Mouse (Mus musculus): Measurements from ENCODE around the gene Sept3. TPM values are rescaled to one million over a fixed set of nuclear protein-coding genes. Genes with fewer than 3 reads are reported as not detected.

Sept3 gene
- polyA plus RNA-seq, 1 experiment from 2014 or later, result 1.8 TPM

- Histone ChIP-seq H3K36me3 (ENCODE audit: control insufficient read depth, insufficient read depth, low read length) (no peaks in the 10 kb centered on the region), H3K4me2 (ENCODE audit: low read depth, low read length) (peak overlapping the region; percentile 71), H3K27me3 (ENCODE audit: control insufficient read depth, insufficient read depth, low read depth, low read length) (peaks cover 3% of the 10 kb centered on the region; the same call in 1 of the 2 replicates), H3K4me1 (replicated peaks; ENCODE audit: control insufficient read depth, insufficient read depth, low read length) (peaks cover 25% of the 10 kb centered on the region), H3K27ac (ENCODE audit: low read length) (peak overlapping the region; percentile 78), H3K4me3 (ENCODE audit: low read length) (peak overlapping the region; percentile 63), H3K9ac (ENCODE audit: low read length) (peak overlapping the region; percentile 79), H3K9me3 (ENCODE audit: control insufficient read depth, low read length) (no peaks in the 10 kb centered on the region)
- no peak for ATAC-seq (ENCODE audit: low read depth)
- WGBS, result 25% methylated on average over 21 of the region's 21 CpGs
These were observed 65.8 kb downstream of the Sept3 start for GRCm38 (mm10) chr15:82340414-82341035.

DNA sequence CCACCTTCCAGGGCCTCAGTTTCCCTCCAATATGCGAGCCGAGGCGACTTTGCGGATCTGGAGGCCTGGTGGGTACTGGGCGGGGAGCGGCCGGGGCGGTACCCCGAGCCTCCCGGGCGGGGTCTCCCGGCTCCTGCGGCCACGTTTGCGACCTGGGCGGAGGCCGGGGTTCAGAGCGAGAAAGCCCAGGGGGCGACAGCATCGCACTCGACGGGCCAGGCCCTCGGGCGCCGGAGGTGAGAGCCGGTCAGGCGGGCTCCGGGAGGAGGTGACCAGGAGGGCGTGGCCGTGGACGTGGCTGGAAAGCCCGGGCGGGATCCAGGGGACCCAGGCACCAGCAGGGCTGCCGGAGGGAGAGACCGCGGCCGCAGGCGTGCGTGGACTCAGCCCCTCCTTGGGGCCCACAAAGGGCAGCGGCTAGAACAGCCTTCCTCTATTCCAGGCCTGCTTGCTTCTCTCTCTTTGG is 66.4 kb downstream of the Sept3 start:
- WGBS, result under 1% methylated on average over 28 of the region's 40 CpGs
- H3K27ac ChIP-seq (ENCODE audit: low read length), result peak overlapping the region; percentile 78
- no peaks in the 10 kb centered on the region for H3K36me3 ChIP-seq (ENCODE audit: control insufficient read depth, insufficient read depth, low read length)
- peak overlapping the region; percentile 79 for H3K9ac ChIP-seq (ENCODE audit: low read length)
- H3K9me3 ChIP-seq (ENCODE audit: control insufficient read depth, low read length), result no peaks in the 10 kb centered on the region
- peaks cover 25% of the 10 kb centered on the region for H3K4me1 ChIP-seq (replicated peaks; ENCODE audit: control insufficient read depth, insufficient read depth, low read length)
- peaks cover 3% of the 10 kb centered on the region; the same call in 1 of the 2 replicates for H3K27me3 ChIP-seq (ENCODE audit: control insufficient read depth, insufficient read depth, low read depth, low read length)
- H3K4me3 ChIP-seq (ENCODE audit: low read length), result peak overlapping the region; percentile 63
- peak overlapping the region; percentile 71 for H3K4me2 ChIP-seq (ENCODE audit: low read depth, low read length)
- ATAC-seq (ENCODE audit: low read depth), result peak; percentile 11; the same call in 1 of the 2 replicates

DNA sequence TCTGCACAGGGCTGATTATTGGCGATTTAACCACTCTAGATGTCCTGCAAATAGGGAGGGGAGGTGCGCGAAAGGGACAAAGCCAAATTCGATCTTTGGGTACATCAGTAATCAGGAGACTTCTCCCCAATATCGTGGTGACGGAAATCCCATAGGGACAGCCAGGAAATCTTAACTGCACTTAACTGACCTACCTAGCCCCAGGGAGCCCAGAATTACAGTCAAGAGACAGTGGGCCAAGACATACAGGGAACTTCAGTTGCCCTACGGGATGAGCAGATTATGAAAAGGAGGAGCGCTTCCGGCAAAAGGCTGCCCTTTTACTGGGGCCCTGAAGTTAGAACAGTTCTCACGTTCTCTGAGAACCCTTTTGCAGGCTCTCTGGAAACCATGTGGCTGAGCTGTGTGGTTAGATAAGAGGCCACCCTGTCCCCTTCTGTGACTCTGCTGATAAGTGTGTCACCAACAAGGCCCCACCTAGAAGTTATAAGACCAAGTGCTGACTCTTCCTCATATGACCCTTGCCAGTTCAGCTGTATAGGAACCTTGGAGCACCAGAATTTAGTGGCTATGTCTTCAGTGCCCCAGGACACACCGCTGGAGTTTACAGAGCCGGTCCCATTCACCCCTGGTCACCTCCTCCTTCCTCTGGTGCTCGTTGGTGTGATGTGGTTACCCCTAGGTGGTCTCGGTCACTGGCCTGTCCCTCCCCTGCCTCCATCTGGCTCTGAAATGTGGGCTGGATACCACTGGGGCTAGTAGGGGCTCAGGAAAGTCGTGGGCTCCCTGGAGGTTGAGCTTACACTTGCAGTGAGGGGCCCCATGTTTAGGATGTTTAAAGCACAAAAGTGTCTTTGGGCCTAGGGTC is 67.2 kb downstream of the Sept3 start:
- Histone ChIP-seq H3K27ac (ENCODE audit: low read length) (peak overlapping the region; percentile 78), H3K36me3 (ENCODE audit: control insufficient read depth, insufficient read depth, low read length) (no peaks in the 10 kb centered on the region), H3K4me3 (ENCODE audit: low read length) (peak overlapping the region; percentile 63), H3K27me3 (ENCODE audit: control insufficient read depth, insufficient read depth, low read depth, low read length) (peaks cover 3% of the 10 kb centered on the region; the same call in 1 of the 2 replicates), H3K9ac (ENCODE audit: low read length) (peak overlapping the region; percentile 79), H3K4me1 (replicated peaks; ENCODE audit: control insufficient read depth, insufficient read depth, low read length) (peaks cover 27% of the 10 kb centered on the region), H3K4me2 (ENCODE audit: low read depth, low read length) (peak overlapping the region; percentile 71), H3K9me3 (ENCODE audit: control insufficient read depth, low read length) (no peaks in the 10 kb centered on the region)
- ATAC-seq (ENCODE audit: low read depth), result no peak
- WGBS, result 49% methylated on average over 15 of the region's 15 CpGs

GRCm38 (mm10) chr15:82342543-82342935 is 67.8 kb downstream of the Sept3 start:
- H3K36me3 ChIP-seq (ENCODE audit: control insufficient read depth, insufficient read depth, low read length), result no peaks in the 10 kb centered on the region
- H3K9me3 ChIP-seq (ENCODE audit: control insufficient read depth, low read length), result no peaks in the 10 kb centered on the region
- no peak for ATAC-seq (ENCODE audit: low read depth)
- H3K27me3 ChIP-seq (ENCODE audit: control insufficient read depth, insufficient read depth, low read depth, low read length), result peaks cover 3% of the 10 kb centered on the region; the same call in 1 of the 2 replicates
- no peak overlapping the region for H3K4me3 ChIP-seq (ENCODE audit: low read length)
- peak overlapping the region; percentile 79; the same call in 1 of the 2 replicates for H3K9ac ChIP-seq (ENCODE audit: low read length)
- H3K4me2 ChIP-seq (ENCODE audit: low read depth, low read length), result no peak overlapping the region; the same call in 1 of the 2 replicates
- WGBS, result 71% methylated on average over 5 of the region's 5 CpGs
- peaks cover 32% of the 10 kb centered on the region for H3K4me1 ChIP-seq (replicated peaks; ENCODE audit: control insufficient read depth, insufficient read depth, low read length)
- H3K27ac ChIP-seq (ENCODE audit: low read length), result no peak overlapping the region

- Histone ChIP-seq H3K36me3 (ENCODE audit: control insufficient read depth, insufficient read depth, low read length) (peaks cover 5% of the 10 kb centered on the region), H3K4me1 (replicated peaks; ENCODE audit: control insufficient read depth, insufficient read depth, low read length) (peaks cover 25% of the 10 kb centered on the region), H3K4me2 (ENCODE audit: low read depth, low read length) (no peak overlapping the region), H3K9ac (ENCODE audit: low read length) (no peak overlapping the region), H3K27me3 (ENCODE audit: control insufficient read depth, insufficient read depth, low read depth, low read length) (peaks cover 3% of the 10 kb centered on the region; the same call in 1 of the 2 replicates), H3K27ac (ENCODE audit: low read length) (no peak overlapping the region), H3K4me3 (ENCODE audit: low read length) (no peak overlapping the region), H3K9me3 (ENCODE audit: control insufficient read depth, low read length) (no peaks in the 10 kb centered on the region)
- no peak for ATAC-seq (ENCODE audit: low read depth)
- 85% methylated on average over 27 of the region's 27 CpGs for WGBS
These were observed 68.9 kb downstream of the Sept3 start for GRCm38 (mm10) chr15:82343368-82344287.

Other genes starting within 250 kb of the Sept3 start
- gene Desi1, start 241.0 kb upstream of the Sept3 start, polyA plus RNA-seq (2015; fragmentation: Nextera tagmentation; extraction: Ambion mirVana), result 21.6 and 22.7 TPM in 2 replicates
- gene Snu13, start 227.3 kb upstream of the Sept3 start, polyA plus RNA-seq (2015; fragmentation: Nextera tagmentation; extraction: Ambion mirVana), result 260 and 272 TPM in 2 replicates
- not detected in 2 replicates for gene 4930407I10Rik, start 215.7 kb upstream of the Sept3 start, polyA plus RNA-seq (2015; fragmentation: Nextera tagmentation; extraction: Ambion mirVana)
- not detected in 2 replicates for gene Mei1, start 204.9 kb upstream of the Sept3 start, polyA plus RNA-seq (2015; fragmentation: Nextera tagmentation; extraction: Ambion mirVana)
- gene Ccdc134, start 147.0 kb upstream of the Sept3 start, polyA plus RNA-seq (2015; fragmentation: Nextera tagmentation; extraction: Ambion mirVana), result 16.9 and 17.1 TPM in 2 replicates
- gene Srebf2, start 127.7 kb upstream of the Sept3 start, polyA plus RNA-seq (2015; fragmentation: Nextera tagmentation; extraction: Ambion mirVana), result 105 and 108 TPM in 2 replicates
- gene Shisa8, start 62.1 kb upstream of the Sept3 start, polyA plus RNA-seq (2015; fragmentation: Nextera tagmentation; extraction: Ambion mirVana), result 0.52 and 0.55 TPM in 2 replicates
- gene Tnfrsf13c, start 50.5 kb upstream of the Sept3 start, polyA plus RNA-seq (2015; fragmentation: Nextera tagmentation; extraction: Ambion mirVana), result not detected in 2 replicates
- 65.1 and 65.7 TPM in 2 replicates for gene Cenpm, start 30.1 kb upstream of the Sept3 start, polyA plus RNA-seq (2015; fragmentation: Nextera tagmentation; extraction: Ambion mirVana)
- not detected in 2 replicates for gene 1500009C09Rik, start 22.5 kb upstream of the Sept3 start, polyA plus RNA-seq (2015; fragmentation: Nextera tagmentation; extraction: Ambion mirVana)
- gene Wbp2nl, start 24.1 kb downstream of the Sept3 start, polyA plus RNA-seq (2015; fragmentation: Nextera tagmentation; extraction: Ambion mirVana), result 0.25 and 0.38 TPM in 2 replicates
- gene Naga, start 64.0 kb downstream of the Sept3 start, polyA plus RNA-seq (2015; fragmentation: Nextera tagmentation; extraction: Ambion mirVana), result 55.9 and 66.4 TPM in 2 replicates
- gene Pheta2, start 64.0 kb downstream of the Sept3 start, polyA plus RNA-seq (2015; fragmentation: Nextera tagmentation; extraction: Ambion mirVana), result 14.1 and 15.6 TPM in 2 replicates
- gene Smdt1, start 64.1 kb downstream of the Sept3 start, polyA plus RNA-seq (2015; fragmentation: Nextera tagmentation; extraction: Ambion mirVana), result 243 and 250 TPM in 2 replicates
- 313 and 340 TPM in 2 replicates for gene Ndufa6, start 79.4 kb downstream of the Sept3 start, polyA plus RNA-seq (2015; fragmentation: Nextera tagmentation; extraction: Ambion mirVana)
- 9.7 and 12.7 TPM in 2 replicates for gene Cyp2d22, start 105.4 kb downstream of the Sept3 start, polyA plus RNA-seq (2015; fragmentation: Nextera tagmentation; extraction: Ambion mirVana)
- not detected in 2 replicates for gene Cyp2d11, start 119.1 kb downstream of the Sept3 start, polyA plus RNA-seq (2015; fragmentation: Nextera tagmentation; extraction: Ambion mirVana)
- gene Cyp2d10, start 132.3 kb downstream of the Sept3 start, polyA plus RNA-seq (2015; fragmentation: Nextera tagmentation; extraction: Ambion mirVana), result 0.18 and 0.63 TPM in 2 replicates
- not detected in 2 replicates for gene Cyp2d9, start 158.5 kb downstream of the Sept3 start, polyA plus RNA-seq (2015; fragmentation: Nextera tagmentation; extraction: Ambion mirVana)